Mouse (Mus musculus) CD4-positive helper T cell, adult 2 months (primary cell): Measurements from ENCODE around the gene Fam83e.
A peak's percentile ranks its signal among the peaks of the same experiment; 100 is the strongest.

Experiments
- DNase-seq: peaks from one replicate; pipeline ENCODE4 v3.0.0-alpha.2; 2012; ENCODE audit warnings: low read depth, missing footprints, low spot score

Fam83e gene

DNA sequence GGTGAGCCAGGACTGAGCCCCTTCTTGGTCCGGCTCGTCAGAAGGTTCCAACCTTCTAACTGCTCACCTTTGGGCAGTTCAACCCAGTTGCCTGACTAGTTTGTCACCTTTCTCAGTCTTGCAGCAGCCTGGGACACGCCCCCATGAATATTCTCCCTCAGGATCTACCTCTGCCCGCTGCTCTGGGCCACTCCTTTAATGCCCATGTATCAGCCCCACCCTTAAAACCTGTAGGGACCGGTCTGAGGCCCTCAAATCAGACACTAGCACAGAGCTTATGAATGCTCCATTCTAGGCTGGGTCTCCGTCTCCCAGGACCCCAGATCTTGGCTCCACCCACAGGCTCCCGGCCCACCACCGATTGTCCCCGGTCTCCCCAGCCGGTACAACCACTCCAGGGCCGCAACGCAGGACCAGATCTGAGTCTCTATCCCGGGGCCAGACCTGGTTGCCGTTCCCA is 6.4 kb upstream of the Fam83e start:
- no peak for DNase-seq

DNA sequence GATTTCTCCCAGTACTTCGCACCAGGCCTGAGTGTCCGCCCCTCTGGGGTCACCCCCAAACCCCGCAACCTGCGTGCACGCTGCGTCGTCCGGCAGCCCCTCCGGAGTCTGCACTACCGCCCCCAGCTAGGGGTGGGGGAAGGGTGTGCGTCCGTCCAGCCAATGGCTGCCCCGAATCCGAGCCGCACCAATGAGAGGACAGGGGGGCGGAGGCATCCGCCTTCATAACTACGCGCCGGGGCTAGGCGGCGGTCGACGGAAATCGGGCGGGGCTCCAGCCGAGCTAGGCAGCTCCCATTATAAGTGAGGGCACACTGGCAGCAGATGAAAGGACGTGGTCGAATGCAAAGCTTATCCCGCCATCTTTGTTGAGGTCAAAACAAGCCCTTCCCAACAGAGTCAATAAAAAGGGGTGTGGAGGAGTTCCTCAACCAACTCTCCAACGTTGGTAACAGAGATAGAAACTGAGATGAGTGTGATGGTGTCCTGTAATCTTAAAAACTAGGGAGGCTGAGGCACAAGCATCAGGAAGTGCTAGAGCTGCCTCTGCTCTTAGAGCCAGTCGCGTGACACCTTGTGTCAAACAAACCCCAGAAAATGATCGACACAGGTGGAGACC is 5.8 kb upstream of the Fam83e start, which contains the start of gene Rpl18:
TSS of gene Rpl18 (plus strand) at position 368 of the 619 bp plus-strand sequence.
- DNase-seq = peak; percentile 98

DNA sequence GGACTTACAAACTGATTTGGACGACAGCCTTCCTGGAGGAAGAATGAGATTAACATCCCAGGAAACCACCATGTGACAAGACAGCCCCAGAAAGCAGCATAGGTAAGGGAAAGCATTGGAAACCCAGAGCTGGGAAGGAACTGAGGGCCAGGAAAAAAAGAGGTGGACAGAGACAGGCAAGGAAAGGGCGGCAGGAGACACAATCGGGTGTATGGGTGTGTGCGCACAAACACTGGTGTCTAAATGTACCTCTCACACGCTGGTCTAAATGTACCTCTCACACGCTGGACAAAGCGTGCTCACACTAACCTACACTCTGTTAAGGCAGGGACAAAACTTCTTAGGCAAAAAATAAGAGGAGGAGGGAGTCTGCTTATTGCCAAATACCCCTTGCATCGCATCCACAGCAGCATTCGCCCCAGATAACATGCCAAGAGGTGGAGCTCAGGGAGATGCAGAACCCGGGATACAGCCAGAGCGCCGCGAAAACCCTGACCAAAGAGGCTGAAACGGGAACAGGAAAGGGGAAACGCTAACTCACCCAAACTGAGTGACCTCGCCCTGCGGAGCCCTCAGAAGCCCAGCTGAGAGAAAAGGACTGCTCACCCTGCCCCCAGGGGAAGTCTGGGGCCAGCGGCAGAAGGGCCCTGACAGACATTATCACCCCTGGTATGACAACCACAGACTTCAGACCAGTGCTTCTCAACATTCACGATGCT is 5.1 kb upstream of the Fam83e start:
- no peak for DNase-seq

DNA sequence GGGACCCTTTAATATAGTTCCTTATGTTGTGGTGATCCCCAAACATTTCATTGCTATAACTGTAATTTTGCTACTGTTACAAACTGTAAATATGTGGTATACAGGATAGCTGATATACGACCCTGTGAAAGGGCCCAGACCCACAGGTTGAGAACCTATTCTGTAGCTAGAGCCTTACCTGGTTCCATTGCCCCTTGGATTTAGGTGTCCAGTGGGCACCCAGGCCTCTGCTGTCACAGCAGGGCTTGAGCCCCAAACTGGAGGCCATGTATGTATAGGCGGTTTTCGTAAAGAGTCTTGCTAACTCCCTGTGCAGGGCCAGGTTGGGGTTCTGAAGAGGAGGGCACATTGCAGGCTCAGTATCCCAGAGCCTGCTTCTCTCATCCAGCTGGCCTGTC is 4.6 kb upstream of the Fam83e start:
- no peak for DNase-seq

DNA sequence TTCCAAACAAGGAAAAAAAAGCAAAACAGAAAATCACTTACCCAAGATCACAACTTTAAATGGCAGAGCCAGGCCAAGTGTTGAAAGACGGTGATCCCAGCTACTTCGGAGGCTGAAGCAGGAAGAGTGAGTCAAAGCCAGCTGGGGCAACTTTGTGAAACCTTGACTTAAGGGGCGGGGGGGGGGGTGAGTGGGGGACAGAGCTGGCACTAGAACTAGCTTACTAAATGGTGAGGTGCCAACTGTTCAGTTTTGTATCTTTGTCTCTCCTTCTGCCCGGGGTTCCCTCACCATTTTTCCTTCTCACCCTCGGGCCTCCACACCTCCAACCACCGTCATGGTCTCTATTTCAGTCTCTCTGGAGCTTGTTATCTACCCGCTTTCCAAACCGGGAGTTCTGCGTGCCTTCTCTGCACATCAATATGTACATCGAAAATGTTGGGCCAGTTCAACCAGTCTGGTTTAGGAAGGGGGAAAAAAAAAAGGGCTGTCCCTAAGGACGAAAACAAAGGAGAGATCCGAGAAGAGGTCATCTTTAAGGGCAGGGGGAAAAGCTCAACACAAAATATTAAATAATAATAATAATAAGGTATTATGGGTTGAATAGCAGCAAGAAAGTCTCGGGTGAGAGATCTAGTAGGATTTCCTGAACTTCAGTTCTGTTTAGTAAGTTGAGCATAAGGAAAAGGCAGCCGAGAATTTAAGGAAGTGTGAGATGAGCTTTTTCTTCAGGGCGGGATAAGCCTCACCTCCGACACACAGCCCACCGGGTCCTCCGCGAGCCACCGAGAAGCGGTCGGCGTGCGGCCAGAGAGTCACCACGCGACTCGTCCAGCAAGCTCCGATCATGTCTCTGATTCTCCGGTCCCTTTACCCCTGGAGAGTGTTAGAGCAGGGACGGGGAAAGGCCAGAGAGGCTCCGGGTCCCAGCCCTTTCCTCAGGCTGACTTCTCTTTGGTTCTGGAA is 3.8 kb upstream of the Fam83e start:
- DNase-seq = no peak

- DNase-seq = peak; percentile 98
These were observed 3.1 kb upstream of the Fam83e start, which contains the start of gene Sphk2 for GRCm38 (mm10) chr7:45717918-45718297. Gene Sphk2, minus strand, starts transcription at chr7:45718002.

- DNase-seq = no peak
These were observed 2.7 kb upstream of the Fam83e start for GRCm38 (mm10) chr7:45718331-45718730.

DNA sequence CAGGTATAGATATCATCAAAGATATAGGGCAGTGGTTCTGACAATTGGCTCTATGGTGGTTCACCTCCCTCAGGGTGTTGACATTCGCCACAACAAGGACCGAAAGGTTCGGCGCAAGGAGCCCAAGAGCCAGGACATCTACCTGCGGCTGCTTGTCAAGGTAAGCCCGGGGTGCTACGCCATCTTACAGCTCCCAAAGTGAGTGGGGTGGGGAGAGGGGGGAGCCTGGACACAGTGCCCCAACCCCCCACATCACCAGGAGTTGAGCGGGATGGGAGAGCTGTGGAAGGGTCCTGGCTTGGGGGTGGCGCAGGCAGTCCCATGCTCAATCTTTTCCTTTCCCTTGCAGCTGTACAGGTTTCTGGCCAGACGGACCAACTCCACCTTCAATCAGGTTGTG is 1.8 kb upstream of the Fam83e start:
- DNase-seq = no peak

DNA sequence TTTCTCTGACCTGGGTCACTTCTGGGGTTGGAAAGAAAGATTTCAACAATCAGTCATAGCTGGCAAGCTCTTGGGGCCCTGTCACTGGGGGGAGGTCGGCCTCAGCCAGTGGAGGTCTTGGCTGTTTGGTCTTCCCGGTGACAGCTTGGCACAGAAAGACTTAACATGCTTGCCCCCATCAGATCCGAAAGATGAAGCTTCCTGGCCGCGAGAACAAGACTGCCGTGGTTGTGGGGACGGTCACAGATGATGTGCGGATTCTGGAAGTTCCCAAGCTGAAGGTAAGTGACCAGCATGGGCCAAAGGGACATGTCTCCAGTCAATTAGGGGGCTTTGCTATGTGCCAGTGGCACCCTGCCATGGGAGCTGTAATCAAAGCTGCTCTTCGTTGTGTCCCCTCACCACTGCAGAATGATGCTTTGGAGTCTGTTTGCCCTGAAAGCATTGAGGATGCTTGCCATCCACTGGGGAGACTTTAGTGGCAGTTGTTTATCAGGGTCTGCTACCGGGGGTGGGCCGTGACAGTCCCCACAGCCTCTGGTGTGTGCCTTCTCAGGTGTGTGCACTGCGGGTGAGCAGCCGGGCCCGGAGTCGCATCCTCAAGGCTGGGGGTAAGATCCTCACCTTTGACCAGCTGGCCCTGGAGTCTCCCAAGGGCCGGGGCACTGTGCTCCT is 1.1 kb upstream of the Fam83e start:
- no peak for DNase-seq

DNA sequence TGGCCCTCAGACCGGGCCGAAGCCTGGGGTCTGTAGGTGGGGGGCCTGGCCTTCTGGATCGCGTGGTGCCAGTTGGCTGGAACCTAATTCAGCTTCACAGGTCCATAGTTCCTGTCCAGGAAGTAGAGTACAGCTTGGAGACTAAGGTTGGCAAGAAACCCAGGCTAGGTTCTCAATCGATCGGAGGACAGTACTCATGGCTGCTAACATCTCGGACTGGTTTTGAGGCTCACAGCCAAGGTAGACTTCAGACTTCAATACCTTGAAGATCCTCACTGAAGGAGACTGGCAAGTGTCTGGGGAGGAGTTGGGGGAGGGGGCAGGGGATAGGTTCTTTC is 191 bp downstream of the Fam83e start:
- no peak for DNase-seq

DNA sequence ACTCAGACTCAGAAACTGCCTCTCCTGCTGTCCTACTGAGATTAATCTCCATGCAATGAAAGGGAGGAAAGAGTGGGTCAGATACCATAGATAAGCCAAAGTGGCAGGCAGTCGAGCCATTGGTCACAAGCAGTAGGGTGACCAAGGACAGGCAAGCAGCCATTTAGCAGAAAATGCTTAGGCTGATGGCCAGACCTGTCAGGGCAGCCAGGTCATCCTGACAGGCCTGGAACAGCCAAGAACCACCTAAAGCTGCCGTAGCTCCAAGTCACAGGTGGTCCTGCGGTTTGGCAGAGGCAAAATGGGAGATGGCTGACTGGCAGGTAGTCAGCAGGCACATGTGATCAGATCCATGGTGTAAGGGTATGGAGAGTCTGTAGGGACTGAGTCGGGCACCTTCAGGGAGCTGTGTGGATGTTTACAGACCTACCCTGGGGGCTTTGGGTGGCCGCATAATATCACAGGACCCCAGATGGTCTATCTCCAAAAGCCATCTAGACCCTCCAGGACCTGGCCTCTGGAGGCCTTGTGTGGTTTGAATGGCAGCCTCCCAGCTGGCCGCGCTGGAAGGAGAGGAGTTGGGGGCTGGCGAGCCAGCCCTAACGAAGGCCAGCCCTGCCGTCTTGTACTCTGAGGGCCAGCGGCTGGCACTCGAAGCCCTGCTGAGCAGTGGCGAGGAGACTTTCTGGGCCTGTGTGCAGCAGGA is 783 bp downstream of the Fam83e start:
- no peak for DNase-seq

- no peak for DNase-seq
These were observed 1.3 kb downstream of the Fam83e start for GRCm38 (mm10) chr7:45722348-45722713.

DNA sequence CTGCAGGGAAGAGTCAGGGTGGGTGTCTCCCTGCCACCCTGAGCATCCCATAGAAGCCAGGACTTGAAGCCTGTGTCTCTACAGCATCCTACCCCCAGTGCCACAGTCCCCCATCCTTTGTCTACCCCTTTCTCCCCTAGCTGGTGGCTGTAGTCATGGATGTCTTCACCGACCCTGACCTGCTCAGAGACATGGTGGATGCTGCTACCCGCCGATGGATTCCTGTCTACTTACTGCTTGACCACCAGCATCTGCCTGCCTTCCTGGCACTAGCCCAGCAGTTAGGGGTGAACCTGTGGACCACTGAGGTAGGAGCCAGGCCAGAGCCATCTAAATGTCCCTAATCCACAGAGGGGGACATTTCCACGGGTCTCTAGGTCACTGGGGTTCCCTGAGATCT is 2.3 kb downstream of the Fam83e start:
- DNase-seq = no peak

GRCm38 (mm10) chr7:45723781-45724180 is 2.8 kb downstream of the Fam83e start:
- DNase-seq = no peak

GRCm38 (mm10) chr7:45725151-45725550 is 4.1 kb downstream of the Fam83e start:
- DNase-seq = no peak

DNA sequence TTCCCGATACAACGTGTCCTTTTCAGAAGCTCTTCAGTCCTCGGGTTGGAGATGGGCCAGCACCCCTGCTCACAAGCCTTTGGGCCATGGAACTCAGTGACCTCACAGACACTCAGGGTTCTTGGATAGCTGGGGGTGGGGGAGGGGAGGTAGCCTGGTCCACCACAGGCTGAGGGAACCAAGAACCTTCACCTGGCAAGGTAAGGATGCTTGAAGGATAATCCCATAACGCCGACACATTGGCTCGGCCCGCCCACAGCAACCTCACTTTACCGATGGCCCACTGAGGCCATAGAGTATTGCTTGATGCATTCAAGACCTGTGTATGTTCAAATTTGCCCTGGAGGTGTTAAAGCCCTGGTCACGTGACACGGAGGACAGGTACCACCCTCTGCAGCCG is 4.7 kb downstream of the Fam83e start, which contains the start of gene Spaca4:
TSS of gene Spaca4 (minus strand) at position 101 of the 400 bp plus-strand sequence.
- no peak for DNase-seq

- no peak for DNase-seq
These were observed 5.4 kb downstream of the Fam83e start for GRCm38 (mm10) chr7:45726419-45726818.

DNA sequence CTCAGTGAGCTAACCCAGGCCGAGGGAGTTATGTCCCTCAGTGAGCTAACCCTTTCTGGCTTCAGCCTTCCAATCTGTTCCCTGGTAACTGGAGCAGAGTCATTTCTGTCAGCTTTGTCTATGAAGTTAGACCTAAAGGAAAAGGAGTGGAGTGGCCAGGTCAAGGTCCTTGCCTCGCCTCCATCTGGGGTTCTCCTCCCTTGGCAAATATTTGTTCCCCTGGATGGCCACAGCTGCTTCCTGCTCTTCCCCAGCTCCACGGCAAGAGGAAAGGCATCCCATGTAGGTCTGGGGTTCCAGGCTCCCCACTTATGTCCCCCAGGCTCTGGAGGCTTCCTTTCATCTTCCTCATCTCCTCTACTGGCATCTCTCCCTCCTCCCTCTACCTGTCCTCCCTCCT is 6.6 kb downstream of the Fam83e start:
- DNase-seq = no peak

DNA sequence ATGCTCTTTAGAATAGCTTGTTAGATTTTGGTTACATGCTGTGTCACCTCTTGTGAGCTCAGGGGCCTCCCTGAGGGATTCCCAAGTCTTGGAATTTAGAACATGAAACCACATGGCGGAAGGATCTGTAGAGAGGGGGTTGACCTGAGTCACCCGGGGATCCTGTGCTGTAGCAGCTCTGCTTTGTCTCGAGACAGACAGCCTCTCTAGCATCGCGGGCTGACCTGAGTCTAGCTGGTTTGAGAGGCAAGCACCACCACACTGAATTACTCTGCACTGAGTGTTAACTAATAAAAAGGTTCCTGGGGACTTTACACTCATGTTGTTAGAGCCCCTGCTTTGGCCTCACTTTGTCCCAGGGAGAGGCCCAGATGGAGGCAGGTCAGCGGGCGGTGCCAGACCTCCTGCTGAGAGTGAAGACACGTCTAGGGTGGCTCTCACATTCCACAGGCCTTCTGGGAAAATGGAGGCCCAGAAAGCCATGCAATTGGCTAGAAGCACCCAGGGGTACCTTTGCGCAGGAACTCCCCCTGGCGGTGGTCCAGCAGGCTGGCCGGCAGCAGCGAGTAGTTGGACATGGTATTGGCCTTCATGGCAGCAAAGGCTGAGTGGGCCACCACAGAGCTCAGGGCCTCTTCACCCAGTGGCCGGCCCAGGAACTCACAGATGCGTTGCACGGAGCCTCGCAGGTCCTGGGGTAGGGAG is 9.9 kb downstream of the Fam83e start:
- DNase-seq = peak; percentile 32

GRCm38 (mm10) chr7:45733477-45733876 is 12.5 kb downstream of the Fam83e start:
- peak; percentile 90 for DNase-seq
